Mouse (Mus musculus) erythroblast, embryonic 14.5 days (primary cell): ENCODE measurements around the gene Spata1.

Experiments used
- GATA1 ChIP-seq: IDR thresholded peaks from 2 replicates; pipeline ENCODE4 v1.6.1; 2012; ENCODE audit warnings: low read length, inconsistent platforms, mixed read lengths
- TAL1 ChIP-seq: IDR thresholded peaks from 3 replicates; pipeline ENCODE4 v1.6.1; 2012; ENCODE audit warnings: low read length, inconsistent platforms, mixed read lengths

DNA sequence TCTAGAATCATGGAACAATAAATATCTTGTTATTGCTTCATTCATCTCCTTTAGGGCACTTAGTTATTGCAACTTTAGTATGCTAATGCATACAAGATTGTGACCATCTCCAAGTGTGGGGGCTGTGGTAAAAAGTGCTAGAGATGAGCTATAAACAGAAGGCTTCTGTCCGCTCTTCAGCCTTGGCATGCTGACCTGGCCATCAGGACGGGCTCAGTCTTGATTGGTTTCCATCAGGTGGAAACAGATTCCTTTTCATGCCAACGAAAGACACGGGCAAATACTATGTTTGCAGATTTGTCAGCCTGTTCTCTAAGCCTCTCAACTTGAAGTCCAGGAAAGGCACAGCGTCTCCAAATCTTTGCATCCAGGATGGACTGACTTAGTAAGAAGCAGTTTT, 52.4 kb downstream of the Spata1 start:
- TF ChIP-seq GATA1 = no peak
- no peak for TF ChIP-seq TAL1
